Mouse (Mus musculus) megakaryocyte, embryonic 14.5 days (primary cell): ENCODE results near the gene Ap2b1.

Experiments
- FLI1 ChIP-seq: IDR thresholded peaks from 2 replicates; pipeline ENCODE4 v1.6.1; 2012; ENCODE audit warnings: low read length, inconsistent platforms, mixed read lengths
- GATA1 ChIP-seq: IDR thresholded peaks from 3 replicates; pipeline ENCODE4 v1.6.1; 2012; ENCODE audit warnings: mixed read lengths, low read length, inconsistent platforms, borderline replicate concordance

GRCm38 (mm10) chr11:83339705-83340104, 40.9 kb downstream of the Ap2b1 start:
- TF ChIP-seq GATA1, result no peak
- TF ChIP-seq FLI1, result no peak
